Mouse (Mus musculus): ENCODE results near the gene Gm8122. TPM values are rescaled to one million over a fixed set of nuclear protein-coding genes. Genes with fewer than 3 reads are reported as not detected.
"Not testable (repeated sequence)": the region's sequence is repeated elsewhere in the genome, so short reads cannot be mapped to it uniquely, and the experiment has no call there.

Gm8122 gene
- not detected in 2 replicates for polyA plus RNA-seq (2015; fragmentation: Nextera tagmentation; extraction: Ambion mirVana)

GRCm38 (mm10) chr14:43235204-43235603 lies at the start of gene Gm8122:
Gene Gm8122 (minus strand): TSS chr14:43235304.
- not testable (repeated sequence) for H3K36me3 ChIP-seq; H3K9me3 ChIP-seq; H3K27me3 ChIP-seq; ATAC-seq (ENCODE audit: low FRiP score, low read depth); H3K4me3 ChIP-seq; H3K9ac ChIP-seq; H3K4me2 ChIP-seq; H3K4me1 ChIP-seq (replicated peaks); H3K27ac ChIP-seq (replicated peaks)
- WGBS: 95% methylated on average over 4 of the region's 4 CpGs

- not testable (repeated sequence) for ATAC-seq (ENCODE audit: low FRiP score, low read depth); H3K36me3 ChIP-seq; H3K4me2 ChIP-seq; H3K9ac ChIP-seq; H3K4me1 ChIP-seq (replicated peaks); H3K27ac ChIP-seq (replicated peaks); H3K4me3 ChIP-seq; H3K9me3 ChIP-seq; H3K27me3 ChIP-seq
- 90% methylated on average over 3 of the region's 3 CpGs for WGBS
Measured at GRCm38 (mm10) chr14:43278681-43279080, 43.6 kb upstream of the Gm8122 start.

- not testable (repeated sequence) for ATAC-seq (ENCODE audit: low FRiP score, low read depth); H3K9me3 ChIP-seq; H3K4me2 ChIP-seq; H3K9ac ChIP-seq; H3K4me1 ChIP-seq (replicated peaks); H3K36me3 ChIP-seq; H3K27ac ChIP-seq (replicated peaks); H3K27me3 ChIP-seq; H3K4me3 ChIP-seq
- WGBS: 80% methylated on average over 4 of the region's 4 CpGs
Measured at GRCm38 (mm10) chr14:43278146-43278545, 43.0 kb upstream of the Gm8122 start.

- not testable (repeated sequence) for H3K27me3 ChIP-seq; H3K4me3 ChIP-seq; H3K9me3 ChIP-seq; H3K27ac ChIP-seq (replicated peaks); H3K36me3 ChIP-seq; H3K4me1 ChIP-seq (replicated peaks); ATAC-seq (ENCODE audit: low FRiP score, low read depth); H3K4me2 ChIP-seq; H3K9ac ChIP-seq
- WGBS: 56% methylated on average over 2 of the region's 2 CpGs
Measured at GRCm38 (mm10) chr14:43277468-43277867, 42.4 kb upstream of the Gm8122 start.

DNA sequence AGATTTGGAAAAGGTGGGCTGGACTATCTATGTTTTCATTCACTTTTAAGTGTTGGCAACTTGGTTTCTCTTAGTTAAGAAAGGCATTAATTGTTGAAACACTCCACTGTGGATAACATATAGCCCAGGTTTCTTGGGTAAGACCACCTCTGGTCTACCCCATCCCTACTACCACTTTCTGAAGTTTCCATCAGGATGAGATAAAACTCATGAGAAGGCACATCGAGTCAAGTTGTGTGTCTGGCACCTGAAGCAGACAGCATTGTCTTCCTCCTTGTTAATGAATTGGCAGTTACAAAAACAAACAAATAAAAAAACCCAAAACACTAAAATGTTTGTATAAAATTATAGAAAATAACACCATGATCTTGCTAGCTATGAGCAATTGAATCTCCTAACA lies 40.6 kb upstream of the Gm8122 start:
- not testable (repeated sequence) for ATAC-seq (ENCODE audit: low FRiP score, low read depth); H3K27ac ChIP-seq (replicated peaks); H3K4me3 ChIP-seq; H3K9ac ChIP-seq; H3K9me3 ChIP-seq; H3K27me3 ChIP-seq; H3K36me3 ChIP-seq; H3K4me1 ChIP-seq (replicated peaks); H3K4me2 ChIP-seq
- 92% methylated on average over 1 of the region's 1 CpGs for WGBS

- not testable (repeated sequence) for H3K27ac ChIP-seq (replicated peaks); H3K4me1 ChIP-seq (replicated peaks); H3K9me3 ChIP-seq; H3K9ac ChIP-seq; H3K4me3 ChIP-seq; ATAC-seq (ENCODE audit: low FRiP score, low read depth); H3K4me2 ChIP-seq; H3K27me3 ChIP-seq; H3K36me3 ChIP-seq
- 90% methylated on average over 8 of the region's 8 CpGs for WGBS
Measured at GRCm38 (mm10) chr14:43274986-43275511, 39.9 kb upstream of the Gm8122 start, which contains the start of gene Gm9732. Gene Gm9732 (plus strand): TSS chr14:43275036.

DNA sequence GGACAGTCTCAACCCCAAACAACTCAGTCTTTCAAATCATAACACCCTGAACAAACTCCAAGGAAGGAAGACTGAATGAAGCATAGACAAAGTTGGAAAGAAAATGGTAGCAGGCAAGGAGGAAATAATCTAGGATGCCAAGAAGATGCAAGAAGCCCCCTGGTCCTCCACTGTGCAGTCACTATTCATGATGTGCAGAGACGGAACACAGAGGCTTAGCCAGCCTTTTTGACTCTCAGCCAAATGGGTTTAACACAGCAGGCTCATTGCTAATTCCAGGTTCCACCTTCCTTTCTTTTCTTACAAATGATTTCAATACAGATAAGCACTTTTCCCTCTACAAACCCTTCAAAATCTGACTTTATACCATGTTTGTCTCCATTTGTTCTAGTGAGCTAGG lies 38.1 kb upstream of the Gm8122 start:
- not testable (repeated sequence) for H3K4me3 ChIP-seq; H3K9ac ChIP-seq; ATAC-seq (ENCODE audit: low FRiP score, low read depth); H3K27ac ChIP-seq (replicated peaks); H3K27me3 ChIP-seq; H3K9me3 ChIP-seq; H3K36me3 ChIP-seq; H3K4me1 ChIP-seq (replicated peaks); H3K4me2 ChIP-seq
- 80% methylated on average over 1 of the region's 1 CpGs for WGBS

DNA sequence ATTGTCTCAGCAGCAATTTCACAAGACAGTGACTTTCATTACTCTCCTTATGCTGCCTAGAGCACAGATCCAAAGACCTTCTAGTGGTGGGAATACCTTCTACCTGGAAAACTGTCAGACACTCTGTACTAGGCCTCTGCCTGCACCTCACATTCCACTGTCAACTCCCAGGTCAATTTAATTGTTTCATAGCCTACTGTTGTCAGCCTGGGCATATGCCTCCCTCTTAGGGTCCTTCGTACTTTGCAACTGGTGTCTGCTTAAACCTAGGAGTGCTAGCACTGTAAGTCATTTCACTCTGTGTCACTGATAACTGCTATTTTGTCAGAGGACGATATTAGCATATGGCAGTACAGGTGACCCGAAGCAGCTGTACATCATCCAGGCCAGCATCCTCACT lies 34.1 kb upstream of the Gm8122 start:
- not testable (repeated sequence) for H3K4me2 ChIP-seq; H3K9ac ChIP-seq; H3K27ac ChIP-seq (replicated peaks); H3K4me1 ChIP-seq (replicated peaks); H3K9me3 ChIP-seq; H3K36me3 ChIP-seq; H3K4me3 ChIP-seq; H3K27me3 ChIP-seq; ATAC-seq (ENCODE audit: low FRiP score, low read depth)
- WGBS: 81% methylated on average over 3 of the region's 3 CpGs

- not testable (repeated sequence) for H3K27me3 ChIP-seq; H3K9me3 ChIP-seq; ATAC-seq (ENCODE audit: low FRiP score, low read depth); H3K4me3 ChIP-seq; H3K4me2 ChIP-seq; H3K4me1 ChIP-seq (replicated peaks); H3K9ac ChIP-seq; H3K27ac ChIP-seq (replicated peaks); H3K36me3 ChIP-seq
- WGBS: 56% methylated on average over 2 of the region's 2 CpGs
Measured at GRCm38 (mm10) chr14:43268521-43269084, 33.5 kb upstream of the Gm8122 start.

GRCm38 (mm10) chr14:43263421-43263820 lies 28.3 kb upstream of the Gm8122 start:
- not testable (repeated sequence) for H3K9ac ChIP-seq; H3K27ac ChIP-seq (replicated peaks); H3K4me2 ChIP-seq; ATAC-seq (ENCODE audit: low FRiP score, low read depth); H3K36me3 ChIP-seq; H3K4me3 ChIP-seq; H3K4me1 ChIP-seq (replicated peaks); H3K9me3 ChIP-seq; H3K27me3 ChIP-seq
- 90% methylated on average over 3 of the region's 3 CpGs for WGBS

DNA sequence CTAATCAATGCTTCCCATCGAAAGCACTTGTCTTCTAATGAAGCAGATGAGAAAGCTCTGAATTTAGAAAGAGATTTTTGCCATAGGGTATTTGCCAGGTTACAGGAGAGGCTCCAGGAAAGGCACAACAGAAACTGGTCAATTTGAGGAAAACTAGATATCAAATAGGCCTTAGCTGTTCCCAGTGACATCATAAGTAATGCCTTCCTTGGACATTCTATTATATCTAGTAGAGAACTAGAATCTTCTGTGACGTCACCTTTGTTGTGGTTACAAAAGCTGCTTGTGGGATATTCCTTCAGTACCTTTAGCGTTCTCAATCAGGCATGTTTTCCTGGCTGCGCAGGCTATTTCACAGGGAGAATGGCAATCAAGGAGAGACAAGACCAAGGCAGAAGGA lies 23.2 kb upstream of the Gm8122 start, which contains the start of gene Gm8126:
Gene Gm8126, plus strand, starts transcription at position 301 of the 400 bp plus-strand sequence.
- not testable (repeated sequence) for H3K4me3 ChIP-seq; H3K9ac ChIP-seq; H3K4me1 ChIP-seq (replicated peaks); ATAC-seq (ENCODE audit: low FRiP score, low read depth); H3K27ac ChIP-seq (replicated peaks); H3K36me3 ChIP-seq; H3K4me2 ChIP-seq; H3K9me3 ChIP-seq; H3K27me3 ChIP-seq
- WGBS: 87% methylated on average over 2 of the region's 4 CpGs

DNA sequence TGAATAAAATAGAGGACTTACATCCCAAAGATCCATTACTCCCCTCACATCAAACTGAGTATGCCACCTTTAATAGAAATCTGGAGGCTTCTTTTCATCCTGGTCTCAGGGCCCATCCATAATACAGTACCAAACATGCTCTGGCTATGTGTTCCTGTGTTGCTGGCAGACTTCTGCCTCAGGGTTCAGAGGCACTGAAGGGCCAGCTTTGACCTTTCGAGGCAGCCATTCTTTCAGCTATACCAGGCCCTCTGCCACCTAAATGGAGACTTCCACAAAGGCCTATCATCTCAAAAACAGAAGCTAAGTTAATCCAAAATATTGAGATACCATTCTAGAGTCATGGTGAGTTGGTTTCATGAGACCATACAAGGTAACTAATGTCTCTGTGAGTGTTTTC lies 21.4 kb upstream of the Gm8122 start:
- not testable (repeated sequence) for H3K36me3 ChIP-seq; H3K27ac ChIP-seq (replicated peaks); ATAC-seq (ENCODE audit: low FRiP score, low read depth); H3K27me3 ChIP-seq; H3K4me3 ChIP-seq; H3K9ac ChIP-seq; H3K9me3 ChIP-seq; H3K4me2 ChIP-seq; H3K4me1 ChIP-seq (replicated peaks)
- WGBS: 79% methylated on average over 1 of the region's 1 CpGs
